Mouse (Mus musculus): ENCODE measurements at regions not wholly inside any gene's neighbourhood (a gene's known extent, or its start where the extent isn't known, plus 50 kb on each side); places are given as distances from the start of the nearest gene placed in this dataset.
A peak's percentile ranks its signal among the peaks of the same experiment; 100 is the strongest.

GRCm38 (mm10) chr7:89088141-89088540 lies 315.9 kb downstream of the Tmem135 start:
- no peak for DNase-seq

GRCm38 (mm10) chr7:89086348-89086747 lies 317.7 kb downstream of the Tmem135 start:
- DNase-seq, result peak; percentile 22 to 31

GRCm38 (mm10) chr7:89073939-89074690 lies 329.9 kb downstream of the Tmem135 start:
- no peak for DNase-seq

- DNase-seq, result no peak
These were observed 334.0 kb downstream of the Tmem135 start for GRCm38 (mm10) chr7:89070030-89070429.

GRCm38 (mm10) chr7:89064462-89064861 lies 339.6 kb downstream of the Tmem135 start:
- no peak for DNase-seq

- DNase-seq, result no peak
These were observed 340.4 kb downstream of the Tmem135 start for GRCm38 (mm10) chr7:89063630-89064029.

GRCm38 (mm10) chr7:89054494-89054893 lies 349.5 kb downstream of the Tmem135 start:
- no peak for DNase-seq

- no peak for DNase-seq
These were observed 352.8 kb downstream of the Tmem135 start for GRCm38 (mm10) chr7:89051240-89051639.

GRCm38 (mm10) chr7:89046405-89047217 lies 357.4 kb downstream of the Tmem135 start:
- DNase-seq, result no peak

GRCm38 (mm10) chr7:89042977-89043376 lies 361.0 kb downstream of the Tmem135 start:
- DNase-seq, result no peak

GRCm38 (mm10) chr7:89041287-89041686 lies 362.7 kb downstream of the Tmem135 start:
- no peak for DNase-seq

- no peak for DNase-seq
These were observed 363.9 kb downstream of the Tmem135 start for GRCm38 (mm10) chr7:89040139-89040538.

GRCm38 (mm10) chr7:89035138-89035996 lies 368.7 kb downstream of the Tmem135 start:
- DNase-seq, result no peak

GRCm38 (mm10) chr7:89023230-89024030 lies 380.6 kb downstream of the Tmem135 start:
- DNase-seq, result no peak

- DNase-seq, result no peak
These were observed 405.1 kb downstream of the Tmem135 start for GRCm38 (mm10) chr7:88998815-88999392.

GRCm38 (mm10) chr7:88997815-88998477 lies 406.1 kb downstream of the Tmem135 start:
- DNase-seq, result no peak

- DNase-seq, result no peak
These were observed 429.6 kb downstream of the Tmem135 start for GRCm38 (mm10) chr7:88974436-88974835.

GRCm38 (mm10) chr7:88960841-88961240 lies 443.2 kb downstream of the Tmem135 start:
- no peak for DNase-seq

GRCm38 (mm10) chr7:88960190-88960589 lies 443.8 kb downstream of the Tmem135 start:
- no peak for DNase-seq

- DNase-seq, result no peak
These were observed 444.5 kb downstream of the Tmem135 start for GRCm38 (mm10) chr7:88959332-88960124.
